8 mouse cellular contexts compared by ENCODE assay signal in the genomic region with DNA sequence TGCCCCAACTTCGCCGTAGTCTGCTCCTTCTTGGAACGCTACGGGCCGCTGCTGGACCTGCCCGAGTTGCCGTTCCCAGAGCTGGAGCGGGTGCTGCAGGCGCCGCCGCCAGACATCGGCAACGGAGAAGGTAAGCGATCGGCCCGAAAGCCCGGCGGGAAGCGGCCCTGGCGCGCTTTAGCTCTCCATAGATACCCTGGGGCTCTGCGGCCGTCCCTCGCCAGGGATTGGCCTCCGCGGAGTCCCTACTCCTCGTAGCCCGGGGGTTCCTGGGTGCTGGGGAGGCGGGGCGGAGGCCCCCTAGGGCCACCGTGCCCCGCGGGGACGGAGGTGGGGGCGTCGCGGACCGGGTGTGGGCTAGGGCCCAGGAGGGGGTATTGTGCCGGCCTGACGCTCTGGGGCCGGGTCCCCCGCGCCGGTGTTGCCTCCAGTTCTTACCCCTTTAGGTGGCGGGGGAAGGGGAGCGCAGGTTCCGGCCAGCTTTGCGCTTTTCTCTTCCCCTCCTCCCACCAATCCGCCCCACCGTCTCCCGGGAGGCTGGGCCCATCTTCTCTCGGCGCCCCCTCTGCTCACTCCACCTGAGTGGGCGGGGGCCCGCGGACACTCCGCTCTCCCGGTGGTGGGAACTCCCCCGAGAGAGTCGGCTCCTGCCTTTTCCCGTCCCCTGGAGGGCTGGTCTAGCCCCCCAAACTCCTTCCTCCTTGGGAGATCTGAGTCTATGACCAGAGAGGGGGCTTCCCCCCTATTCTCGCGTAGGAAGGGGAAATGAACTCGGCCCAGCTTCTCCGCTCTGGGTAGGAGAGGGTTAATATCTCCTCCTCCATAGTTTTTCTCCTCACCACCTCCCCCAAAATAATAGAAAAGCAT. TPM values are rescaled to one million over a fixed set of nuclear protein-coding genes. Genes with fewer than 3 reads are reported as not detected.
A peak's percentile ranks its signal among the peaks of the same experiment; 100 is the strongest.
DNase-seq lines count a peak whose midpoint lies in the region; ATAC-seq lines count a peak whose summit lies in the region.

No protein-coding gene starts in this region.

- peaks cover 7% of the 10 kb centered on the region for H3K36me3 ChIP-seq in hindbrain, embryonic 14.5 days (replicated peaks; ENCODE audit: control insufficient read depth, insufficient read depth)
- no peaks in the 10 kb centered on the region for H3K36me3 ChIP-seq in macrophage (ENCODE audit: inconsistent target)

- H3K27ac ChIP-seq in hindbrain, embryonic 14.5 days, result peak overlapping the region; percentile 98
- H3K27ac ChIP-seq in macrophage, result peak overlapping the region; percentile 78

- H3K4me1 ChIP-seq in hindbrain, embryonic 14.5 days (replicated peaks; ENCODE audit: control insufficient read depth, insufficient read depth, low read length), result peaks cover 24% of the 10 kb centered on the region

- H3K4me2 ChIP-seq in hindbrain, embryonic 14.5 days (replicated peaks), result peak overlapping the region; percentile 59

- H3K9me3 ChIP-seq in hindbrain, embryonic 14.5 days (ENCODE audit: control insufficient read depth, low read length), result no peaks in the 10 kb centered on the region

- peak overlapping the region; percentile 100 for H3K4me3 ChIP-seq in hindbrain, embryonic 14.5 days (replicated peaks; ENCODE audit: low read length)
- H3K4me3 ChIP-seq in macrophage (ENCODE audit: inconsistent target), result peak overlapping the region; percentile 86

- ATAC-seq in hindbrain, embryonic 14.5 days (ENCODE audit: low FRiP score), result peak; percentile 24

- H3K27me3 ChIP-seq in hindbrain, embryonic 14.5 days (ENCODE audit: control insufficient read depth, insufficient read depth, low read length), result no peaks in the 10 kb centered on the region

- H3K9ac ChIP-seq in hindbrain, embryonic 14.5 days, result peak overlapping the region; percentile 100

- H3K79me2 ChIP-seq in macrophage (ENCODE audit: inconsistent target), result peaks cover 47% of the 10 kb centered on the region

- 0% methylated on average over 56 of the region's 65 CpGs for WGBS in hindbrain, embryonic 14.5 days
- under 1% methylated on average over 65 of the region's 65 CpGs for WGBS in macrophage (ENCODE audit: missing documents)

- peak; percentile 45 for DNase-seq in T-cell, adult 2 months (ENCODE audit: low spot score)
- peak; percentile 74 for DNase-seq in cerebellum, postnatal 10 days
- peak; percentile 45 to 60 for DNase-seq in frontal cortex, postnatal 36 days (ENCODE audit: low spot score in 2 of 2)
- DNase-seq in hindbrain, embryonic 14.5 days (ENCODE audit: low spot score), result peak; percentile 42
- peak; percentile 37 to 48 for DNase-seq in left cerebral cortex, adult 8-10 months (ENCODE audit: low spot score in 2 of 2)
- peak; percentile 49 for DNase-seq in right cerebral cortex, adult 2 months (ENCODE audit: low spot score in 2 of 2)
- DNase-seq in urinary bladder, postnatal 25 days (ENCODE audit: low spot score), result peak; percentile 35

RNA-seq across cellular contexts. Expression of gene Rsf1, which starts 0.5 kb away (rescaled TPM):
- 23.5 and 29.4 TPM in 2 replicates for polyA plus RNA-seq in hindbrain, embryonic 14.5 days (2014; fragmentation: Nextera tagmentation; extraction: Ambion mirVana)
- total RNA-seq in left cerebral cortex, adult 8-10 months (2022), result 10 to 100 TPM; 42.3 to 50.3 (median 43.6) TPM
- total RNA-seq in macrophage (2018; cell fraction: chromatin; rRNA removed), result 100 to 1,000 TPM in 3 of 26 experiments, 10 to 100 TPM in 23; 20.0 to 125 (median 79.7) TPM
- 10 to 100 TPM; 13.8 to 35.9 (median 26.3) TPM for total RNA-seq in macrophage (2018; cell fraction: cytosol; rRNA removed)
- total RNA-seq in macrophage (2018; cell fraction: nucleus; rRNA removed), result 10 to 100 TPM; 18.7 to 78.9 (median 47.0) TPM
- polyA plus RNA-seq in macrophage (2018), result 16.4 to 28.2 TPM (median 16.9 TPM) in 3 replicates

RNA-seq across cellular contexts. Expression of gene Aamdc, which starts 0.9 kb away (rescaled TPM):
- 43.8 and 51.5 TPM in 2 replicates for polyA plus RNA-seq in hindbrain, embryonic 14.5 days (2014; fragmentation: Nextera tagmentation; extraction: Ambion mirVana)
- 10 to 100 TPM; 34.5 to 41.7 (median 36.6) TPM for total RNA-seq in left cerebral cortex, adult 8-10 months (2022)
- 10 to 100 TPM in 9 of 26 experiments, 1 to 10 TPM in 15, under 1 TPM in 2; 0.87 to 22.8 (median 6.5) TPM for total RNA-seq in macrophage (2018; cell fraction: chromatin; rRNA removed)
- total RNA-seq in macrophage (2018; cell fraction: cytosol; rRNA removed), result 10 to 100 TPM; 10.5 to 28.8 (median 16.2) TPM
- 10 to 100 TPM in 7 of 26 experiments, 1 to 10 TPM in 19; 2.0 to 15.1 (median 5.1) TPM for total RNA-seq in macrophage (2018; cell fraction: nucleus; rRNA removed)
- 15.2 to 16.5 TPM (median 15.5 TPM) in 3 replicates for polyA plus RNA-seq in macrophage (2018)

Comparison
In these comparisons a context has a peak if more than half of its experiments do, and no peak if none do; other contexts are left out.
1. Peak in every context shown above with its lines: DNase-seq, ATAC-seq, H3K4me3 ChIP-seq and H3K27ac ChIP-seq.